Mouse (Mus musculus) E14TG2a.4 (cell line): ENCODE results near the gene Nuak2.

ENCODE experiments used
- CTCF ChIP-seq: conservative IDR thresholded peaks from 2 replicates; pipeline ENCODE4 v1.5.1; 2014; ENCODE audit warnings: low read length
- POU5F1 ChIP-seq: IDR thresholded peaks from 2 replicates; pipeline ENCODE4 v1.6.1; 2014; ENCODE audit warnings: low read length, borderline replicate concordance

DNA sequence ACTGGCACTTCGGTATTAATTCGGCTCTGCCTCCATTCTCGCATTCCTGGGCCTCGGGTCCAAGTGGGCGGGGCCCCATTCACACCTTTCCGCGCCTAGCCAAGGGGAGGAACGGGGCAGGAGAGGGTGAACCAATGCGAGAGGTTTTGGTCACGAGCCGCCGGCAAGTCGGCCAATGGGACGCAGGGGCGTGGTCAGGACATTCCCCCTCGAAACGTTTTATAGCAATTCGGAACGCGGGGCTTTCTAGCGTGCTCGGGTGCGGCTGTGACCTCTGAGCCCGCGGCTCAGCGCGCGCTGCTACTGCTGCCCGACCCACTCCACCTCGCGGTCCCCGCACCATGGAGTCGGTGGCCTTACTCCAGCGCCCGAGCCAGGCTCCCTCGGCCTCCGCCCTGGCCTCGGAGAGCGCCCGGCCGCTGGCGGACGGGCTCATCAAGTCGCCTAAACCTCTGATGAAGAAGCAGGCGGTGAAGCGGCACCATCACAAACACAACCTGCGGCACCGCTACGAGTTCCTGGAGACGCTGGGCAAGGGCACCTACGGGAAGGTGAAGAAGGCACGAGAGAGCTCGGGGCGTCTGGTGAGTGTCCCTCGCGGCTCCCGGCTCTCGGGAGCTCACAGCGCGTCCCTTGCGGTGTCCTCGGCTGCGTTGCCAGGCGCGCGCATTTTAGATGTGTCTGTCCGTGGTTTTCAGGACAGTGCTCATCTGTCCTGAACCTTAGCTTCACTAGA is at the start of gene Nuak2:
- no peak for TF ChIP-seq CTCF
- no peak for TF ChIP-seq POU5F1
